Mouse (Mus musculus): ENCODE results near the gene Snx1. TPM values are rescaled to one million over a fixed set of nuclear protein-coding genes. Genes with fewer than 3 reads are reported as not detected.
A peak's percentile ranks its signal among the peaks of the same experiment; 100 is the strongest.

Gene Snx1
- total RNA-seq, 2 experiments from 2014 or later = 104 to 217 TPM

- ATAC-seq (ENCODE audit: poor library complexity, severe bottlenecking) = no peak
Observed at GRCm38 (mm10) chr9:66127884-66128283, 1.5 kb upstream of the Snx1 start.

- no peak for ATAC-seq (ENCODE audit: poor library complexity, severe bottlenecking)
Observed at GRCm38 (mm10) chr9:66127193-66127546, 783 bp upstream of the Snx1 start.

GRCm38 (mm10) chr9:66125543-66126455 is 588 bp downstream of the Snx1 start:
- no peak for ATAC-seq (ENCODE audit: poor library complexity, severe bottlenecking)

- peak; percentile 88 for ATAC-seq (ENCODE audit: poor library complexity, severe bottlenecking)
Observed at GRCm38 (mm10) chr9:66124681-66125542, 1.5 kb downstream of the Snx1 start.

- no peak; the same call in 1 of the 2 replicates for ATAC-seq (ENCODE audit: poor library complexity, severe bottlenecking)
Observed at GRCm38 (mm10) chr9:66124111-66124531, 2.3 kb downstream of the Snx1 start.

GRCm38 (mm10) chr9:66123648-66124047 is 2.7 kb downstream of the Snx1 start:
- ATAC-seq (ENCODE audit: poor library complexity, severe bottlenecking) = no peak

GRCm38 (mm10) chr9:66121421-66121820 is 5.0 kb downstream of the Snx1 start:
- no peak for ATAC-seq (ENCODE audit: poor library complexity, severe bottlenecking)

GRCm38 (mm10) chr9:66120945-66121344 is 5.4 kb downstream of the Snx1 start:
- ATAC-seq (ENCODE audit: poor library complexity, severe bottlenecking) = no peak

GRCm38 (mm10) chr9:66120106-66120505 is 6.3 kb downstream of the Snx1 start:
- ATAC-seq (ENCODE audit: poor library complexity, severe bottlenecking) = no peak

- no peak for ATAC-seq (ENCODE audit: poor library complexity, severe bottlenecking)
Observed at GRCm38 (mm10) chr9:66119498-66119897, 6.9 kb downstream of the Snx1 start.

- ATAC-seq (ENCODE audit: poor library complexity, severe bottlenecking) = no peak
Observed at GRCm38 (mm10) chr9:66116890-66117289, 9.5 kb downstream of the Snx1 start.

GRCm38 (mm10) chr9:66114341-66114740 is 12.0 kb downstream of the Snx1 start:
- ATAC-seq (ENCODE audit: poor library complexity, severe bottlenecking) = peak; percentile 95

- ATAC-seq (ENCODE audit: poor library complexity, severe bottlenecking) = no peak
Observed at GRCm38 (mm10) chr9:66110611-66111379, 15.6 kb downstream of the Snx1 start.

- ATAC-seq (ENCODE audit: poor library complexity, severe bottlenecking) = no peak
Observed at GRCm38 (mm10) chr9:66110126-66110525, 16.3 kb downstream of the Snx1 start.

GRCm38 (mm10) chr9:66109574-66109973 is 16.8 kb downstream of the Snx1 start:
- no peak for ATAC-seq (ENCODE audit: poor library complexity, severe bottlenecking)

- ATAC-seq (ENCODE audit: poor library complexity, severe bottlenecking) = no peak
Observed at GRCm38 (mm10) chr9:66105168-66105567, 21.2 kb downstream of the Snx1 start.

- no peak for ATAC-seq (ENCODE audit: poor library complexity, severe bottlenecking)
Observed at GRCm38 (mm10) chr9:66104601-66105000, 21.8 kb downstream of the Snx1 start.

GRCm38 (mm10) chr9:66102668-66103067 is 23.7 kb downstream of the Snx1 start:
- no peak for ATAC-seq (ENCODE audit: poor library complexity, severe bottlenecking)

GRCm38 (mm10) chr9:66101577-66101976 is 24.8 kb downstream of the Snx1 start:
- ATAC-seq (ENCODE audit: poor library complexity, severe bottlenecking) = no peak

- no peak for ATAC-seq (ENCODE audit: poor library complexity, severe bottlenecking)
Observed at GRCm38 (mm10) chr9:66092664-66093063, 33.7 kb downstream of the Snx1 start.
